Mouse (Mus musculus) embryonic facial prominence, embryonic 11.5 days (tissue): ENCODE results near the gene Ubtd1. TPM values are rescaled to one million over a fixed set of nuclear protein-coding genes. Genes with fewer than 3 reads are reported as not detected.

Experiments used
- ATAC-seq: fragments of 200-750 bp; cut with Nextera tagmentation; replicated peaks from 2 replicates; pipeline ENCODE4 v1.8.0; 2017; ENCODE audit warnings: low read depth; ENCODE audit not compliant: insufficient number of reproducible peaks, low FRiP score, low TSS enrichment
- DNase-seq: peaks from one replicate; pipeline ENCODE4 v3.0.0-alpha.2; 2015; ENCODE audit warnings: low spot score
- H3K27ac ChIP-seq: fragments of 300-500 bp; sonication (generic); replicated peaks from 2 replicates; pipeline ENCODE4 v1.5.1; 2014; ENCODE audit warnings: mild to moderate bottlenecking, low read depth, low read length, control low read depth
- H3K27me3 ChIP-seq: fragments of 300-500 bp; sonication (generic); 2 replicates; pipeline ENCODE4 v1.6.1; 2014; ENCODE audit warnings: mild to moderate bottlenecking, low read length, moderate library complexity, mixed read lengths; ENCODE audit not compliant: control insufficient read depth, insufficient read depth
- H3K36me3 ChIP-seq: fragments of 300-500 bp; sonication (generic); replicated peaks from 2 replicates; pipeline ENCODE4 v1.6.1; 2014; ENCODE audit warnings: low read depth, mild to moderate bottlenecking, low read length, moderate library complexity, mixed read lengths; ENCODE audit not compliant: control insufficient read depth, insufficient read depth
- H3K4me1 ChIP-seq: fragments of 300-500 bp; sonication (generic); 2 replicates; pipeline ENCODE4 v1.6.1; 2014; ENCODE audit warnings: low read length, mixed read lengths; ENCODE audit not compliant: control insufficient read depth, insufficient read depth
- H3K4me2 ChIP-seq: fragments of 300-500 bp; sonication (generic); 2 replicates; pipeline ENCODE4 v1.6.1; 2014; ENCODE audit warnings: low read depth, mild to moderate bottlenecking, control low read depth, low read length, moderate library complexity
- H3K4me3 ChIP-seq: fragments of 300-500 bp; sonication (generic); 2 replicates; pipeline ENCODE4 v1.5.1; 2014; ENCODE audit warnings: low read depth, low read length, control low read depth
- H3K9ac ChIP-seq: fragments of 300-500 bp; sonication (generic); replicated peaks from 2 replicates; pipeline ENCODE4 v1.6.1; 2014; ENCODE audit warnings: mild to moderate bottlenecking, control low read depth, low read length
- H3K9me3 ChIP-seq: fragments of 300-500 bp; sonication (generic); replicated peaks from 2 replicates; pipeline ENCODE4 v1.6.1; 2016; ENCODE audit warnings: mild to moderate bottlenecking, low read length, inconsistent platforms, mixed read lengths; ENCODE audit not compliant: control insufficient read depth
- WGBS: fragments of 180-500 bp; shearing (Covaris S2); extraction: QIAGEN DNeasy Blood & Tissue Kit; methylation state at CpG from one replicate; pipeline ENCODE4 v1.1.7; 2014; 5-methylcytosine and 5-hydroxymethylcytosine counted together
- polyA plus RNA-seq: library from polyadenylated mRNA; unstranded; fragments of >200 nt; fragmentation: Nextera tagmentation; extraction: Ambion mirVana; gene quantifications from 2 replicates; pipeline ENCODE4 v1.2.1, GENCODE M21; 2014

Gene Ubtd1
- polyA plus RNA-seq, 1 experiment from 2014 or later = 7.1 TPM

GRCm38 (mm10) chr19:41985994-41986393 is 4.4 kb downstream of the Ubtd1 start:
- 92% methylated on average over 5 of the region's 5 CpGs for WGBS
- H3K4me3 ChIP-seq = no peak overlapping the region
- no peaks in the 10 kb centered on the region for H3K36me3 ChIP-seq
- H3K27me3 ChIP-seq = no peaks in the 10 kb centered on the region; the same call in 1 of the 2 replicates
- DNase-seq (no peak), ATAC-seq (no peak)
- H3K27ac ChIP-seq = no peak overlapping the region
- no peak overlapping the region for H3K9ac ChIP-seq
- H3K4me2 ChIP-seq = no peak overlapping the region
- H3K4me1 ChIP-seq = peaks cover 2% of the 10 kb centered on the region; the same call in 1 of the 2 replicates
- H3K9me3 ChIP-seq = no peaks in the 10 kb centered on the region

- H3K4me2 ChIP-seq = no peak overlapping the region
- 73% methylated on average over 4 of the region's 4 CpGs for WGBS
- no peaks in the 10 kb centered on the region for H3K9me3 ChIP-seq
- peaks cover 2% of the 10 kb centered on the region; the same call in 1 of the 2 replicates for H3K4me1 ChIP-seq
- H3K27ac ChIP-seq = no peak overlapping the region
- no peak overlapping the region for H3K9ac ChIP-seq
- ATAC-seq (no peak), DNase-seq (no peak)
- no peaks in the 10 kb centered on the region for H3K36me3 ChIP-seq
- H3K4me3 ChIP-seq = no peak overlapping the region
- H3K27me3 ChIP-seq = no peaks in the 10 kb centered on the region
Observed at GRCm38 (mm10) chr19:41987206-41987605, 5.6 kb downstream of the Ubtd1 start.

- Histone ChIP-seq H3K4me1 (no peaks in the 10 kb centered on the region; the same call in 1 of the 2 replicates), H3K36me3 (no peaks in the 10 kb centered on the region), H3K4me3 (no peak overlapping the region), H3K4me2 (no peak overlapping the region), H3K27me3 (no peaks in the 10 kb centered on the region), H3K9me3 (no peaks in the 10 kb centered on the region), H3K9ac (no peak overlapping the region), H3K27ac (no peak overlapping the region)
- DNase-seq (no peak), ATAC-seq (no peak)
- WGBS = 74% methylated on average over 6 of the region's 6 CpGs
Observed at GRCm38 (mm10) chr19:41989810-41990209, 8.2 kb downstream of the Ubtd1 start.

GRCm38 (mm10) chr19:41991926-41992477 is 10.4 kb downstream of the Ubtd1 start:
- Histone ChIP-seq H3K36me3 (no peaks in the 10 kb centered on the region), H3K4me3 (no peak overlapping the region), H3K27me3 (no peaks in the 10 kb centered on the region), H3K4me1 (peaks cover 4% of the 10 kb centered on the region; the same call in 1 of the 2 replicates), H3K9ac (no peak overlapping the region), H3K27ac (no peak overlapping the region), H3K9me3 (no peaks in the 10 kb centered on the region), H3K4me2 (no peak overlapping the region)
- DNase-seq (no peak), ATAC-seq (no peak)
- WGBS = 45% methylated on average over 6 of the region's 6 CpGs

GRCm38 (mm10) chr19:41992971-41993370 is 11.4 kb downstream of the Ubtd1 start:
- 87% methylated on average over 2 of the region's 2 CpGs for WGBS
- H3K9me3 ChIP-seq = no peaks in the 10 kb centered on the region
- H3K4me2 ChIP-seq = no peak overlapping the region
- H3K27me3 ChIP-seq = no peaks in the 10 kb centered on the region
- peaks cover 4% of the 10 kb centered on the region; the same call in 1 of the 2 replicates for H3K4me1 ChIP-seq
- no peak overlapping the region for H3K27ac ChIP-seq
- no peaks in the 10 kb centered on the region for H3K36me3 ChIP-seq
- ATAC-seq = no peak
- DNase-seq = no peak
- no peak overlapping the region for H3K9ac ChIP-seq
- H3K4me3 ChIP-seq = no peak overlapping the region

GRCm38 (mm10) chr19:41993484-41993883 is 11.9 kb downstream of the Ubtd1 start:
- Histone ChIP-seq H3K27me3 (no peaks in the 10 kb centered on the region), H3K27ac (no peak overlapping the region), H3K4me1 (peaks cover 4% of the 10 kb centered on the region; the same call in 1 of the 2 replicates), H3K9ac (no peak overlapping the region), H3K36me3 (no peaks in the 10 kb centered on the region), H3K4me2 (no peak overlapping the region), H3K9me3 (no peaks in the 10 kb centered on the region), H3K4me3 (no peak overlapping the region)
- no peak for DNase-seq
- 78% methylated on average over 6 of the region's 6 CpGs for WGBS
- no peak for ATAC-seq

- Histone ChIP-seq H3K9ac (no peak overlapping the region), H3K36me3 (no peaks in the 10 kb centered on the region), H3K27me3 (no peaks in the 10 kb centered on the region), H3K4me3 (no peak overlapping the region), H3K4me2 (no peak overlapping the region), H3K27ac (no peak overlapping the region), H3K4me1 (peaks cover 4% of the 10 kb centered on the region; the same call in 1 of the 2 replicates), H3K9me3 (no peaks in the 10 kb centered on the region)
- no peak for ATAC-seq
- WGBS = 91% methylated on average over 7 of the region's 7 CpGs
- DNase-seq = no peak
Observed at GRCm38 (mm10) chr19:41994023-41994422, 12.5 kb downstream of the Ubtd1 start.

GRCm38 (mm10) chr19:41995483-41995882 is 13.9 kb downstream of the Ubtd1 start:
- no peak overlapping the region for H3K9ac ChIP-seq
- H3K9me3 ChIP-seq = no peaks in the 10 kb centered on the region
- H3K4me1 ChIP-seq = peaks cover 4% of the 10 kb centered on the region; the same call in 1 of the 2 replicates
- no peaks in the 10 kb centered on the region for H3K36me3 ChIP-seq
- DNase-seq = no peak
- no peak overlapping the region for H3K27ac ChIP-seq
- no peak overlapping the region for H3K4me2 ChIP-seq
- 33% methylated on average over 1 of the region's 1 CpGs for WGBS
- ATAC-seq = no peak
- no peak overlapping the region for H3K4me3 ChIP-seq
- H3K27me3 ChIP-seq = no peaks in the 10 kb centered on the region
